Mouse (Mus musculus) CD4-positive naive resting alpha-beta T cell, adult 76 days (primary cell): ENCODE data around the gene Gm4881. TPM values are rescaled to one million over a fixed set of nuclear protein-coding genes. Genes with fewer than 3 reads are reported as not detected.

Experiments used
- total RNA-seq: library from RNA; stranded (reverse); gene quantifications from one replicate; pipeline ENCODE4 v1.2.4, GENCODE M21; 2023

Gene Gm4881
- not detected for total RNA-seq

GRCm38 (mm10) chr7:24944257-24944950 is at the start of gene Gm4881:
Gene Gm4881 (minus strand): TSS chr7:24944494.

DNA sequence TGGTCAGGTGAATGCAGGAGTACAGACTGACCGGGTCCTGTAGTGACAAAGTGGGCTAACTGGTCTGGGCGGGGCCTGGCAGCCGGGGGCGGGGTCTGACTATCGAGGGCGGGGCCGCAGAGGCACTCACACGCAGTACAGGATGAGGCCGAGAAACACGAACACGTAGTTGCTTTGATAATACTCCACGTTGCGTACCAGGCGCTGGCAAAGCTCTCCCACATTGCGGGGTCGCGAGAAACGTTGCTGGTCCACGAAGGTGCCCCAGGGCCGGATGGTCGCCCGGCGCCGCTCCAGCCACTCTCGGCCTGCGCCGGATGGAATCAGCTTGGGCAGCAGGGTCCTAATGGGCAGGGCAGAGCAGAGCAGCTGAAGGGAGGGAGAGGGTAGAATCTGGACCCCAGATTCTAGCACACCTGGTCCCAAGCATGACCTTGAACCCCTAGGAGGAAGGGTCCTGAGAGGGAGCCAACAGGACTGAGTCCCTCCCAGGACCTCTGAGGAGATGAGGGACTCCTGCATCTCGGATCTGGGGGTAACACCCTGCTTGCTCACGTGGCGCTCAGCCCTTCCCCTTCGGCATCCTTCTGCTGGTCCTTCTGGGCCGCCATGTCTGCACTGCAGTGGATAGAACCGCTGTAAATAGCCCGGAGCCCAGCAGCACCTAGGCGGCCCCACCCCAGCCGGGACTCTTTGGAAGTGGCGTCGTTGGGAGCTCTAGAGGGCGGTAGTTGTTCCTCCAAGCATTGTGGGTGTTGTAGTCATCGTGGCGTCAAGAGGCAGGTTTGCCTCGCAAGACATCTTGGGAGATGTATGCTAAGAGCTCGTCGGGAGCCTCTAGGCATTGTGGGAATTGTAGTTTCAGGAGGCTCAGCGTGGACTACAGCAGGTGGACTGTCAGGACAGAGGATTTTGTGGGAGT is 27.9 kb upstream of the Gm4881 start, which contains the start of gene Rabac1:
Rabac1 (minus strand) TSS at position 783 of the 922 bp plus-strand sequence.

DNA sequence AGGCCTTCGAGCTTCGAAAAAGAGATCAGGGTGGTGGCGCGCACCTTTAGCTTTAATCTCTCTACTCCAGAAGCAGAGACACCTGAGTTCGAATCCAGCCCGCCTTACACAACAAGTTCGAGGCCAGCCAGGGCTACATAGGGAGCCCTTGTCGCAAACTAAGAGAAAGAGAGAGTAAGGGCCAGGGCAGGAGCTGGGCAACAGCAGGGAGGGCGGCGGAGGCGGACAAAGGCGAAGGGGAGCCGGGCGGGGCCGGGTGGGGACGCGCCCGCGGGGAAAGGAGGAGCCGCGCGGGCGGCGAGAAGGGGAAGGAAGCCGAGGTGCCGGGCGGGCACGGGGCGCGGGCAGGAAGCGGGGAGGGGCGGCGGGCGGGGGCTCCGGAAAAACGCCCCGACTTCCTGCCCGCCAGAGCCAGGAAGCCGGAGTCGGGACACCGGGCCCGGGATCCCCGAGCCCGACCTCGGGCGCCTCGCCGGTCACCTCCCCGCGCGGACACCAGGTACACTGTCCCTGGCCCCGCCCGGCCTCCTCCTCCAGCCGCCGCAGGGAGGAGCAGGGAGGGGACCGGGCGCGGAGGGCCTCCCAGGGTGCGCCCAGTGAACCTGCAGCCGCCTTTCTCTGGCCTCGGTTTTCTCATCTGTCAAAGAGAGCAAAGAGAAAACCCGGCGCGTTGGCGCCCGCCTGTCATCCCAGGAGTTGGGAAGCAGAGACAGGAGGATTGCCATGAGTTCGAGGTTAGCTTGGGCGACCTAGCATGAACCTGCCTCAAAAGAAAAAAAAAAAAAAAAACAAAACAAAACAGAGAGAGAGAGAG is 41.5 kb downstream of the Gm4881 start, which contains the start of gene Arhgef1:
Arhgef1 (plus strand) TSS at position 283 of the 814 bp plus-strand sequence.

DNA sequence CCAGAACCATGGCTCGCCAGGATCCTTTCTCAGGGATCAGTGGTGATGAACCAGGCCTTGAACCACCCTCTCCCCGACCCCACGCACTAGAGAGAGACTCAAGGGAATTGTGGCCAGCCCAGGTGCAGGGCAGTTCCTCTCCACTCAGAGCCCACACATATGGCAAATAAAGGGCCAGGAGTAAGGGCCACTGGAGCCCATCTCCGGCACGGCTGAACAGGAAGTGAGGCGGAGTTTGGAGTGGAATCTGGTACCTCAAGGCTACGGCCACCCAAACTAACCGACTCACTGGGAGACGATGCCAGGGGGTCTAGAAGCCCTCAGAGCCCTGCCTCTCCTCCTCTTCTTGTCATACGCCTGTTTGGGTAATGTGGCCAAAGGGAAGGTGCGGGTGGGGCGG is 47.1 kb downstream of the Gm4881 start, which contains the start of gene Cd79a:
Cd79a (plus strand) TSS at position 158 of the 400 bp plus-strand sequence.

DNA sequence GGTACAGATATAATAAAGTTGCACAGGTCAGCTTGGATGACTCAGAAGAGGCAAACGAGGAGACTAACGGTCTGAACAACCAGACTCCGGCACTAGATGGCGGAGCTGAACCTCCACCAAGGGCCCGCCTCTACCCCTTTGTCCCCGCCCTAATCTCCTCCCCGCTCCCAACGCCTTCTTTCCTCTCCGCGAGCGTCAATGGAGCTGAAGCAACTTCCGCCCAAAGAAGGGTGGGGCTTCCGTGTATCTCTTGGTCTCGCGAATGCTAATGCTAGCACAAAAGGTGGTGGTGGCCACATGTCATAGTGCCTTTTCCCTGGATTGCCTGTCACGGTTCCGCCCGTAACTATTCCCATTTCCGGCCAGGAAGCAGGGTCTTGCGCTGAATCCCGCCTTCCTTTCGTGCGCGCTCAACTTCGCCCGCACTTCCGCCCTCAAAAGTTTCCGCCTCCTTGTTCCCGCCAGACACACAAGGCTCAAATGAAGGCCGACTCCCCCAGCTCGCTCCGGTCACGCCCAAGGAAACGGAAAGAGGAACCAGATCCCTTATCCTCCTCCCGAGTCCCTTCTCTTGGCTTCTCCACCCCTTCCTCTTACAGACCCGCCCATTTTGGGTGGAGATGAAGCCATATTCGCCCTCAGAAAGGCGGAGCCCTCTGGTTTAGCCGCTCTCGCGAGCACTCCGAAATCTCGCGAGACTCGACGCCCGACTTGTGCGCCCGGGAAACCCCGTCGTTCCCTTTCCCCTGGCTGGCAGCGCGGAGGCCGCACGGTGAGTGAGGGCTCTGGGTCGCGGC is 60.2 kb downstream of the Gm4881 start, which contains the start of gene Rps19:
Rps19 (plus strand) TSS at position 476 of the 797 bp plus-strand sequence.

Other genes starting within 250 kb of the Gm4881 start
- gene BC049730, start 235.3 kb downstream of the Gm4881 start, total RNA-seq: not detected
- not detected for gene Gm4763, start 217.6 kb downstream of the Gm4881 start, total RNA-seq
- 2.2 TPM for gene Cd177, start 184.2 kb downstream of the Gm4881 start, total RNA-seq
- gene Ceacam10, start 167.3 kb downstream of the Gm4881 start, total RNA-seq: not detected
- gene Gm9844, start 82.3 kb downstream of the Gm4881 start, total RNA-seq: not detected
- gene Lypd4, start 74.6 kb downstream of the Gm4881 start, total RNA-seq: not detected
- gene Dmrtc2, start 74.4 kb downstream of the Gm4881 start, total RNA-seq: not detected
- gene Rps19, start 60.1 kb downstream of the Gm4881 start, total RNA-seq: 3,592 TPM
- 97.2 TPM for gene Cd79a, start 47.1 kb downstream of the Gm4881 start, total RNA-seq
- gene Arhgef1, start 41.6 kb downstream of the Gm4881 start, total RNA-seq: 1,699 TPM
- gene Rabac1, start 28.3 kb upstream of the Gm4881 start, total RNA-seq: 302 TPM
- 5.9 TPM for gene Atp1a3, start 61.5 kb upstream of the Gm4881 start, total RNA-seq
- 7.0 TPM for gene Grik5, start 127.9 kb upstream of the Gm4881 start, total RNA-seq
- gene Zfp574, start 128.1 kb upstream of the Gm4881 start, total RNA-seq: 16.9 TPM
- 17.5 TPM for gene Pou2f2, start 235.2 kb upstream of the Gm4881 start, total RNA-seq